Mouse (Mus musculus) embryo, embryonic 10 days (tissue): Measurements from ENCODE around the gene Cers5.
A peak's percentile ranks its signal among the peaks of the same experiment; 100 is the strongest.
"Not testable (repeated sequence)": the region's sequence is repeated elsewhere in the genome, so short reads cannot be mapped to it uniquely, and the experiment has no call there.

ENCODE experiments used
- DNase-seq: peaks from one replicate; pipeline ENCODE4 v3.0.0-alpha.2; 2015; ENCODE audit warnings: low spot score

The Cers5 gene

DNA sequence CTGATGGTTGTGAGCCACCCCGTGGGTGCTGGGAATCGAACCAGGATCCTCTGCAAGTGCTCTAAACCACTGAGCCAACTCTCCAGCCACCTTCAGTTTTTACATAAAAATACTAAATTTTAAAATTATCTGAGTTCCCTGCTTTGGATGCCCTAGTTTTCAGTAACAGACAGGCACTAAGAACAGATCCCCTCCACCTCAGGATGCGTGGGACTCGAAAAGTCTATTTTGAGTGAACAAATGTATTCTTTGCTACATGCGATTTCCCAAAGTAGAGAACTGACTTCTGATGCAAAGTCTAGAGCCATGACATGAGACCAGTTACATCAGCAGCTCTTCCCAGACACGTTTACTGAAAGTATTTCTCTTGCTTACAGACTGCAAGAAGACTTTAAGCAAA is 17.8 kb upstream of the Cers5 start:
- no peak for DNase-seq

DNA sequence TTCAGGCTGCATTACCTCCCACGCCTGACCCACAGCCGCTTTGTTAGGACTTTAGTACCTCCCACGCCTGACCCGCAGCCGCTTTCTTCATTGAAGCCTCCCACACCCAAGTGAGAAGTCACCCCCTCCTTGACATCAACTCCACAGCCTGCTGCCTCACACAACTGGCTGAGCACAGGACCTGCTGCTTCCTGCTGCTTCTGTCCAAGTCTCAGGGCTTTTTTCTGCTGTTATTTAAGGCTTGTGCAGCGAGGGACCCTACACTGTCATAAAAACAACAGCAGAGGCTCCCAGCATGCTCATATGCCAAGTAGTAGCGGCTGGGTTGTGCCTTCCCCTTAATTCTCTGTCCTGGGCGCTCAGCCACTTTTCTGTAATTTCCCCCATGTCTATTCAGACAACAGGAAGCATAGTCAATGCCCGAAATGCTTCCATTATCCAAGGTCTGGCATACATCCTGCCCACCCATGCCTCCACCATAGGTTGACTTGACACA is 15.0 kb upstream of the Cers5 start:
- DNase-seq, result peak; percentile 11

DNA sequence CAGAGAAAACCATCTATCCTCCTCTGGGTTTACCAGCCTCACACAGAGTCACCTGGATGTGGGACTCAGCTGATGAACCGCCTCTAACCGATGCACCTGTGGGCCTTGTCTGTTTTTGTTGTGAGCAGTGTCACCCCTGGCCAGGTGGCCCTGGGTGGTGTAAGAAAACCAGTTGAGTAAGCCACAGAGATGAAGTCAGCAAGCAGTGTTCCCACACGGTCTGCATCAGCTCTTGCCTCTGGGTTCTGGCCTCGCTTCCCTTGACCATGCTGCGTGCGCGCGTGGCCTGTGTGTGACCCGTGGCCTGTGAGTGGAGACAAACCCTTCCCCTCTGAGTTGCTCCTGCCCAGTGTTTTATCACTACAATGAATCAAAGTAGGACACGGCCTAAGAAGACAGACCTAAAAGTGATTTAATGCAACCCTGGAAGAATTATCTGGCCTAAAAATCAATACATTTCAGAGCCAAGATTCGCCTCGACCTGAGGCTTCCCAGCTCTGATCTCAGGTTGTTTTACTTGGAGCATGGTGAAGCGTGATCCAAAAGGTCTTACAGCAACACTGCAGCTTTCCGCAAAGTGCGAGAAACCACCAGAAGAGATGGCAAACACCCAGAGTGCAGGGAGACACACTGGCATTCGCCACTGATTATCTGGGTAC is 6.1 kb upstream of the Cers5 start:
- no peak for DNase-seq

DNA sequence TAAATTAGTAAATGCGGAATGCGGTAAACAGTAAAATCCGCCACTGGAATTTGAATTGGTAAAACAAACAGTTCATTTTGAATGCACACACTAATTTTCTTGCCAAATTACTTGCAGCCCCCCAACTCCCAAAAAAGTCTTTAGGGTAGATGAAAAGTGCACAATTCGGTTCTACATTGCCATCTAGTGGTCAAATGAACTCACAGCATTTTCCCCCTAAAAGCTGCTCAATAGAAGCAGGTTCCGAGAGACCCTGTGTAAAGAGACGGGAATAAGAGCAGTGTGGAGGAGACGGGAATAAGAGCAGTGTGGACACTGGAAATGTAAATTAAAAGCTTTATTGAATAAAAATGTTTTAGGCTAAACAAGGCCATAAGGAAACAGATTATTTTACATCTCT is 5.5 kb upstream of the Cers5 start:
- peak; percentile 77 for DNase-seq

DNA sequence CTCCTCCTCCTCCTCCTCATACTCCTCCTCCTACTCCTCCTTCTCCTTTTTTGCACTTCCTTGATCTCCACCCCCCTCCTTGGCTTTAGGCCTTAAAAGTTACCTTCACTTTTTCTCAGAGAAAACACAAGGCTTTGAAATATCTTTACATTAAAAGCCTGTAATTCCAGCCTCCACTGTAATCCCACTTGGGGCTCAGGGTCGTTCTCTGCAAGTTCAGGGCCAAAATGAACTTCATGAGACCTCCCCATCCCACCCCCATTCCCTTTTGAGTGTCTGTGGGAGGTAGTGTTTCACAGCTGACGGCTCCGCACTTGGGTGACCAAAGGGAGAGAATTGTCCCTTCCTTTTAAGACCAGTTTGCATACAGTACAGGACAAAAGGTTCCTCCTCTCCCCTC is 240 bp upstream of the Cers5 start:
- no peak for DNase-seq

DNA sequence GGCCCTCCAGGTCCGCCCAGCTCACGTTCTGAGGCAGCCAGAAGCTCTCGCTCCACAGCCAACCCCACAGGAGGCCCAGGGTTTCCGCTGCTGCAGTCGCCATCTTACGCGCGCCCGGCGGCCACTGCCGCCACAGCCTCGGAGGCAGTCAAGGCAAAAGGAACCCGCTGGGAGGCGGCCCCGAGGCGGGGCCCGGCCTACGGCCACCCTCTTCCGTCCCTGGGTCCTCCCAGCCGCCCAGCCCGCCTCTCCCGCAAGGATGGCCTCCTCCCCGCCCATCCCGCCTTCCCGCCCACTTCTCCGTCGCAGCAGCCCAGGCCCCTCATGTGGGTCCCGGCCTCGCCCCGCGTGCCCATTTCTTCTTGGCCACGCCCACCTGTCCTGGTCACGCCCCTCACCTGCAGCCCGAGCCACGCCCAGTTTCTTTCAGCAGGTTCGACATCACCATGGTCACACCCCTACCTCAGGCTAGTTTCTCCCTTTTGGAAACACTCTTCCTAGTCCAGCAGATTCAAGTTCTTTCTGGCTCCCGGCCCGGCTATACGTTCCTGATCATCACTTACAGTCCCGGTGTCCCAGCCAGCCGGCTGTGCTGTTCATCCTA is 306 bp downstream of the Cers5 start:
- peak; percentile 92 for DNase-seq

DNA sequence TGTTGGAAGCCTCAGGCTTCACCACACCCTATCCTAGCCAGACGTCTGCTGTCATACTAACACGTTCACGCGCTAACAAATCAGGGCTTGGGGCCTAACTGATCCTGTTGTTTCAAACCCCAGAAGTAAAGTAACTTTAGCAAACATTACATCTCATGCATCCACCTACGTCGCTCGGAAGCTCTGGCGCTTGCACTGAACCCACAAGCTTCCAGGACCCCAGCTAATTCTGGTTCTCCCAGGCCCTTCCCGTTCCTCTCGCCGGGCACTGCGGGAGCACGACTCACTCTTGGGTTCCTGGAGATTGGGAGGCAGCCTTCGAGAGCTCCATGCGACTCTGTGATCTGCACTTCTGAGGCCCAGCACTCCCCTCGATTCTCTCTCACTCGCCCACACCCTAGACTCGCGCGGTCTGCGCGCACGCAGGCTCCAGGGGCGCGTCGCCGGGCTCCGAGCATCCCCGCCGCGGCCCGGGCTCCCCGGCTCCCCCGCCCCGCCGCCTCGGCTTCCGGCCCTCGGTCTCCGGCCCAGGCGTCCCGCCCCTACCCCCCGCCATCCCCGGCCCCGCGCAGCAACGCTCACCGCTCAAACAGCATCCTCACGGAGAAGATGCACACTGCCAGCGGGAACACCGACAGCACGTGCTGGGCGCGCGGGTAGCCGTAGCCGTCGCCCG is 946 bp downstream of the Cers5 start:
- peak; percentile 61 for DNase-seq

DNA sequence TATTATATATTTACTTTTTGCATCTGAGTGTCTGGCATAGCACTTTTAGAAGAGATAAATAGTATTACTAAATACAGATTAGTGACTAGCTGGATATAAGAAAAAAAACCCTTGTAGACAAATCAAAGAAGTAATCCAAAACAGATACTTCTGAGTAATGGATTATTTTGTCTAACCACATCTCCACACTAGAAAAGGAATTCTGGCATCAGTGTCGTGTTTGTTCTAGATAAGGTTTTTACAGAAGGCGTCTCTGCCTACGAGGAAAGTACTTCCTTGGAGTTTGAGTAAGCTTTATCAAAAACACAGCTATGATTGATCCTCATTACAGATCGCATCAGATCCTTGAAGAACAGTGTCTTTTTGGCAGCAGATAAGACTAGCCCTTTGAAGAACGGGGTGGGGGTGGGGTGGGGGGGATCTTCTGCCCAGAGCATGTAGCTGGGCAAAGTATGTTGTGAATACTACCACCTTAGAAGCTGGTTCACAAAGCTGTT is 1.6 kb downstream of the Cers5 start:
- no peak for DNase-seq

DNA sequence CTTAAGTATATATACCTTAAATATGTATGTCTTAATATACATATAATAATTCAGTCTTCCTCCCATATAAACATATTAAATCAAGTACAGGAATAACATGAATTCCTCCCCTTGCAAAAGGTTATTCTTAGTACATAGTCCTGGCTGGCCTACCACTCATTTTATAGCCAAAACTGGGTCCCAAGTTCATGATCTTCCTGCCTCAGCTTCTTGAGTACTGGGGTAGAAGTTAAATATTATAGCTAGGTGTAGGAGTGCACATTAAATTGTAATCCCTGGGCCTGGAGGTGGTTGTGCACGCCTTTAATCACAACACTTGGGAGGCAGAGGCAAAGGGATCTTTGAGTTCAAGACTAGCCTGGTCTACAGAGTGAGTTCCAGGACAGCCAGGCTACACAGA is 3.9 kb downstream of the Cers5 start:
- DNase-seq, result no peak

DNA sequence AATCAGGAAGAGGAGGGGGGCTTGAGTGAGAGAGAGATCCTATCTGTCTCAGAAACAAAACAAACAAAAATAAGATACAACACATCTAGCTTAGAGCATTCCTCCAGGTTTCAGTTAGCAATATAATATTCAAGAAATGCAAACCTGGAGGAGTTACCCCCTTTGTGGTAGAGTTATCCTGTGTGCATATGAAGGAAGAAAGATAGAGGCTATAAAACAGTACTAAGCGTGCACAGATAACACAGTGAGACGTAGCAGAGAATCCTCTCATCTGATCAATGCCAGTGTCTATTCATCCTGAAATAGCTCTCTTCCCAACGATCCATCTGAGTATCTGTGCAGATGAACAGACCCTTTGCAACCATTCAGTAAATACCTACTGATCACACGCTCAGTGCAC is 5.2 kb downstream of the Cers5 start:
- no peak for DNase-seq

DNA sequence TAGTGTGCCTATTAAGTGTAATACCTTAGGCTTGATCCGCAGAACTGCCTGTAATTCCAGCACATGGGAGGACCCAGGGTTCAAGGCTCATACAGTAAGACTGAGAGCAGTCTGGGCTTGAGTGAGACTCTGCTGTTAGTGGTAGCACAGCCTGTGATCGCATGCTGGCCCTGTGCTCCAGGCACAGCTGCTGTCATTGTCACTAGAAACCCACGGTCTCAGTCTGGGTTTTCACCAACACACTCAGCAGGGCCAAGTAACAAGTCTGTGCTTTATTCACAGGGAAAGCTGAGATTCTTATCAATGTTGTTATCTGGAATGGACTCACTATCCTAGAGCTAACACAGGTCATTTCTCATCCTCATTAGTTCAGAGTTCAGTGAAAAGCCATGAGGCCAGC is 18.5 kb downstream of the Cers5 start:
- no peak for DNase-seq

DNA sequence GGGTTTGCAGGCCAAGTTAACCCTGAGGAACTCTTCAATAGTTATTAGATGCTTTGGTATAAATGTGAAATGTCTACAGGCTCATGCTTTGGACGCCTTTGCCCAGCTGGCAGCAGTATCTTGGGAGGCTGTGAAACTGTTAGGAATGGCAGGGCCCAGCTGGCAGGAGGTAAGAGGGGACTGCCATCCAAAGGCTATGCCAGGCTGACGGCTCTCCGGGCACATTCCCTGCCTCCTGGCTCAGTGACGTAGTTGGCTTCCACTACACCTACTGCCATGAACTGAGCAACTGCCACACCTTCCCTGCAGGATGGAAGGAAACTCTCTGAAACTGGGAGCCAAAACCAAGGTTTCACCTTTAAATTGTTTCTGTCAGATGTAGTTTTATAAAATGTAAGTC is 32.5 kb downstream of the Cers5 start:
- no peak for DNase-seq

DNA sequence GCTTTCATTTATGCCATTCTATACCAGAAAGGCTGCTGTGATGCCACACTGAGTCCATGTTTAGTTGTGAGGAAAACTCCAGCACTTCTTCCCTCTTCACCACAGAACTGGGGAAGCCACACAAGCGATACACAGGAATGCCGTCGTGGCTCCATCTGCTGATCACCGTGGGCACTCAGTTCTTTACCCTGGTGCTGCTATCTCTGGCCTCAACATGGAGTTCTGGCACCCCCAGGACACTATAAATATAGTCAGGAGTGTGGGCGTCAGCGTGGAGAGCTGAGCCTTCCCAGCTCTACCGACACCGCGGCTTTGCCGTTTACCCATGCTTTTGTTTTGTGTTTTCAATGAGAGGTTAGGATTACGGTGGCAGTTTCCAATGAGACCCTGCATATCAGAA is 36.0 kb downstream of the Cers5 start:
- DNase-seq, result no peak

DNA sequence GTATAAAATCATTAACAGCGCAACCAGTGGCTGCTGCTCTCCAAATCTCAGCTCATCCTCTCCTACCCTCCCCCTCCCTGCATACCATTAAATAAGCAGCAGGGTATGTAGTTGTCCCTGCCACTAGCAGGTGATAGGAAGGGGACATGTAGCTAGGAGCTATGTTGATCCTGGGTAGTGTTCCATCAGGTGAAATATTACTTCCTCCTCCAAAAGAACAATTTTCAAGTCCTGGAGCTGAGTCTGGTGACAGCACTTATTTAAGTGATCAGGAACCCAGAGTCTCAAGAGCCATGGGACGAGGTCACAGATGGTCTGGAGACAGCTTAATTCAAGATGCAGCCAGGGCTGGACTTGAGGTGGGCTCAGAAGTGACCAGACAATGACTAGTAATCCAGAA is 37.1 kb downstream of the Cers5 start:
- DNase-seq, result no peak

DNA sequence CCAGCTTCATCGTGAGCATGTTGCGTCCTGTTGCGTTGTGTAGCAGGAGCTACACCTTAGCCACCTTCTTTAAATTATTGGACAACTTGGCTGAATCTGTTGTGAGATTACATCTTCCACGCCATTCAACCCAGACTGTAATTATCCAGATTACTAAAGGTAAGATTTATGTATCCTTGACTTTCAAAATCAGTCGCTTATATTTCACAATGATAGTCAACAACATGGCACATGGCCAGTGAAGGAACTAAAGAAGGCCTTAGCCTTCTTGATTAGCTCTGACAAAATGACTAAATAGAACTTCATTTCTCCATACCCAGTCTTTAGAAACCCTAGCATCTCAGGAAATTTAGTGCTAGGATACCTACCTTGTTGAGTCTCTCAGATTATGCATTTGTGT is 39.5 kb downstream of the Cers5 start:
- no peak for DNase-seq

DNA sequence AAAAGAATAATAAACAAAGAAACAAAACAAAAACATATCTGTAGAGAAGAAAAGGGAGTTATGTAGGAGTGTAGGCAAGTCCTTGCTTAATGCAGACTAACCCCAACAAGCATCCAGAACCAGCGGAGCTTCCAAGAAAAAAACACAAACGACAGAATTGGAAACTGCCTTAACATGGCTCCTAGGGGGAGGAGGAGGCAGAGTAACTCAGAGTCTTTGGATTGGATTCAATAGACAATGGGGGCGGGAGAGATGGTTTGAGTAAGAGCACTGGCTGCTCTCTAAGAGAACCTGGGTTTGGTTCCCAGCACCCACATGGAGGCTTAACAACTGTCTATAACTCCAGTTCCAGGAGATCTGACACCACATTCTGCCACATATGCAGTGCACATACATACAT is 41.0 kb downstream of the Cers5 start:
- no peak for DNase-seq

DNA sequence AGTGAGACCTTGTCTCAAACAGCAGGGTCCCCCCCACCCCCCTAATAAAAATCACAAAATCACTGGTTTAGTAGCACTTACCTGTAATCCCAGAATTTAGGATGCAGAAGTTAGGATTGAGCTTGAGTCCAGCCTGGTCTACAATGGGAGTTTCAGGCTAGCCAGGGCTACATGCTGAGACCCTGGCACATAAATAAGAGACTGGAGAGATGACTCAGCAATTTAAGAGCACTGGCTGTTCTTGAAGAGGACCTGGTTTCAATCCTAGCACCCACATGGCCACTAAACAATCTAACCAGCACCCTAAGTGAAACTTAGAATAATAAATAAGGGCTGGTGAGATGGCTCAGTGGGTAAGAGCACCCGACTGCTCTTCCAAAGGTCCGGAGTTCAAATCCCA is 41.5 kb downstream of the Cers5 start:
- no peak for DNase-seq

DNA sequence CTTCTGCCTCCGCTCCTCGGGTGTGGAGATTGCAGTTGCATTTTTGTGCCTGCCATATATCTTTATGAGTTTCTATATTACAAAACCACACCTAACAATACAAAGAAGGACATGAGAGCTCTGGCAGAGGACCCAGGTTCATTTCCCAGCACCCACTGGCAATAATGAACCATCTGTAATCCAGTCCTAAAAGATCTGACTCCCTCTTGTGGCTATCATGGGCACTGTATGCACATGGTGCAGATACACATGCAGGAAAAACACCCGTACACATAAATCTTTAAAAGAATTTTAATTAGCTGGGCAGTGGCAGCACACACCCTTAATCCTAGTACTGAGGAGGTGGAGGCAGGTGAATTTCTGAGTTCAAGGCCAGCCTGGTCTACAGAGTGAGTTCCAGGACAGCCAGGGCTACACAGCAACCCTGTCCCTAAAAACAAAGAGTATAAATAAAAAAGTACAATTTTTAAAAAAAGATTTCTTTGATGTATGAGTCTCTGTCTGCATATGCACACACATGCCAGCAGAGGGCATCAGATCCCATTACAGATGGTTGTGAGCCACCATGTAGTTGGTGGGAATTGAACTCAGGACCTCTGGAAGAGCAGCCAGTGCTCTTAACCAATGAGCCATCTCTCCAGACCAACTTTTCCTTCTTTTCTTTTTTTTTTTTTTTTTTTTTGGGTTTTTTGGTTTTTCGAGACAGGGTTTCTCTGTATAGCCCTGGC is 43.5 kb downstream of the Cers5 start:
- no peak for DNase-seq

DNA sequence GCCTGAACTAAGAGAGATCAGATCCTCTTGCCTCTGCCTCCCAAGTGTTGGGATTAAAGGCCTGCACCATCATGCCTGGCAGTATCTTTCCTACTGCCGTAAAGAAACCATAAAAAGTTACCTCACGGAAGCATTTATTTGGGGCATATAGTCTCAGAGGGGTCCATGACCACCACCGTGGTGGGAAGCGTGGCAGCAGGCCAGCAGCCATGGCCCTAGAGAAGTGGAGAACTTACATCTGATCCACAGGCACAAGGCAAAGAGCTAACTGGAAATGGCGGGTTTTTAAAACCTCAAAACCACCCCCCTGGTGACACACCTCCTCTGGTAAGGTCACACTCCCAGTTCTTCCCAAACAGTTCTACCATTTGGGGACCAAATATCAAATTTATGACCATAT is 44.5 kb downstream of the Cers5 start:
- no peak for DNase-seq

DNA sequence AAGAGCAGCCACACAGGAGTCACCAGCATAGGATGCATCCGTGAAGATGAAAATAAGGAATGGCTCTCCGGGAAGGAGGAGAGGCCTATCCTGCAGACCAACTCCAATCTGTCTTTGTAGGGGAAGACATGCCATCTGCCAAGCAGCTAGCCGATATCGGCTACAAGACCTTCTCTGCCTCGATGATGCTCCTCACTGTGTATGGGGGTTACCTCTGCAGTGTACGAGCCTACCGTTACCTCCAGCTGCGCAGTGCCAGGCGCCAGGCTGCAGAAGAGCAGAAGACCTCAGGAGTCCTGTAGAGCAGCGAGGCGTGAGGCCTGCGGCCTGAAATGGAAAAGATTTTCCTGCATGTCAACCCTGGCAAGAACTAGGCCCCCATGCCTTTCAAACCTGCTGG is 45.2 kb downstream of the Cers5 start:
- no peak for DNase-seq

DNA sequence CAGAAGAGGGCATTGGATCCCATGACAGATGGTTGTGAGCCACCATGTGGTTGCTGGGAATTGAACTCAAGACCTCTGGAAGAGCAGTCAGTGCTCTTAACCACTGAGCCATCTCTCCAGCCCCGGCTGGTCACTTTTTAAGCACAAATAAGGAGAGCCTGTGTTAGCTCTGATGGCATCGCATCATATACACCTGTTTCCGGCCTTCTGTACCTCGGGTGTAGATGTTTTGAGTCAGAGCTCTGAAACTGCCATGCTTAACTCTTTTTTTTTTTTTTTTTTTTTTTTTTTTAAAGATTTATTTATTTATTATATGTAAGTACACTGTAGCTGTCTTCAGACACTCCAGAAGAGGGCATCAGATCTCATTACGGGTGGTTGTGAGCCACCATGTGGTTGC is 45.6 kb downstream of the Cers5 start:
- DNase-seq, result not testable (repeated sequence)

DNA sequence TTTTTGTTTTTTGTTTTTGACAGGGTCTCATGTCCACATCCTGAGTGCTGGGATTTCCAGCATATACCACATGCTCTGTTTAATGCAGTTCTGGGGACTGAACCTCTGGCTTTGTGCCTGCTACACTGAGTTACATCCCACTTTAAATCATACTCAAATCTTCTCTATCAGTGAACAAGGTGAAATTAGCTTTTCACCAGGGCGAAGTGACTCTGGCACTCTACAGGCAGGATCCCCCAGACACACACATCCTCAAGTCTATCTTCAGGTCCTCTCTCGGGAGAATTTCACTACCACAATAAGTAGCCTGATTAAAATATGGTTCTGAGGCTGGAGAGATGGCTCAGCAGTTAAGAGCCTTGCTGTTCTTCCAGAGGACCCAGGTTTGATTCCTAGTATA is 46.1 kb downstream of the Cers5 start:
- no peak for DNase-seq
